Mouse (Mus musculus) B cell, adult 2 months (primary cell): ENCODE measurements at regions not wholly inside any gene's neighbourhood (a gene's known extent, or its start where the extent isn't known, plus 50 kb on each side); places are given as distances from the start of the nearest gene placed in this dataset.

ENCODE experiments used
- DNase-seq, 2 experiments: peaks; one replicate each; pipeline ENCODE4 v3.0.0; 2022

GRCm38 (mm10) chr2:117924877-117925276 is 186.8 kb upstream of the Thbs1 start:
- no peak for DNase-seq

- no peak for DNase-seq
Measured at GRCm38 (mm10) chr2:117925412-117925811, 186.3 kb upstream of the Thbs1 start.

GRCm38 (mm10) chr2:117928062-117928461 is 183.6 kb upstream of the Thbs1 start:
- DNase-seq, result no peak

GRCm38 (mm10) chr2:117929586-117929985 is 182.1 kb upstream of the Thbs1 start:
- no peak for DNase-seq

GRCm38 (mm10) chr2:117930895-117931537 is 180.7 kb upstream of the Thbs1 start:
- no peak for DNase-seq

- no peak for DNase-seq
Measured at GRCm38 (mm10) chr2:117936590-117936989, 175.1 kb upstream of the Thbs1 start.

GRCm38 (mm10) chr2:117938283-117939049 is 173.2 kb upstream of the Thbs1 start:
- no peak for DNase-seq

- no peak for DNase-seq
Measured at GRCm38 (mm10) chr2:117941517-117942096, 170.1 kb upstream of the Thbs1 start.

- no peak for DNase-seq
Measured at GRCm38 (mm10) chr2:117943666-117944065, 168.0 kb upstream of the Thbs1 start.

GRCm38 (mm10) chr2:117944325-117944724 is 167.4 kb upstream of the Thbs1 start:
- no peak for DNase-seq

- peak; percentile 5 to 13 for DNase-seq
Measured at GRCm38 (mm10) chr2:117944942-117945341, 166.7 kb upstream of the Thbs1 start.

GRCm38 (mm10) chr2:117950431-117951336 is 161.0 kb upstream of the Thbs1 start:
- no peak for DNase-seq

GRCm38 (mm10) chr2:117951337-117951718 is 160.3 kb upstream of the Thbs1 start:
- DNase-seq, result no peak

- no peak for DNase-seq
Measured at GRCm38 (mm10) chr2:117958737-117959136, 152.9 kb upstream of the Thbs1 start.

- no peak for DNase-seq
Measured at GRCm38 (mm10) chr2:117959440-117959839, 152.2 kb upstream of the Thbs1 start.

- DNase-seq, result peak; percentile 9 to 23
Measured at GRCm38 (mm10) chr2:117962531-117962930, 149.1 kb upstream of the Thbs1 start.

- no peak for DNase-seq
Measured at GRCm38 (mm10) chr2:117963526-117963925, 148.2 kb upstream of the Thbs1 start.

GRCm38 (mm10) chr2:117965758-117966157 is 145.9 kb upstream of the Thbs1 start:
- no peak for DNase-seq

- DNase-seq, result no peak
Measured at GRCm38 (mm10) chr2:117968731-117969130, 142.9 kb upstream of the Thbs1 start.

GRCm38 (mm10) chr2:117970631-117971030 is 141.0 kb upstream of the Thbs1 start:
- DNase-seq, result no peak

GRCm38 (mm10) chr2:117977033-117977432 is 134.6 kb upstream of the Thbs1 start:
- no peak for DNase-seq

- DNase-seq, result no peak
Measured at GRCm38 (mm10) chr2:117980856-117981255, 130.8 kb upstream of the Thbs1 start.

- DNase-seq, result no peak
Measured at GRCm38 (mm10) chr2:117984569-117984968, 127.1 kb upstream of the Thbs1 start.
